Mouse (Mus musculus): ENCODE measurements around the gene Gm5142.

Gene Gm5142

DNA sequence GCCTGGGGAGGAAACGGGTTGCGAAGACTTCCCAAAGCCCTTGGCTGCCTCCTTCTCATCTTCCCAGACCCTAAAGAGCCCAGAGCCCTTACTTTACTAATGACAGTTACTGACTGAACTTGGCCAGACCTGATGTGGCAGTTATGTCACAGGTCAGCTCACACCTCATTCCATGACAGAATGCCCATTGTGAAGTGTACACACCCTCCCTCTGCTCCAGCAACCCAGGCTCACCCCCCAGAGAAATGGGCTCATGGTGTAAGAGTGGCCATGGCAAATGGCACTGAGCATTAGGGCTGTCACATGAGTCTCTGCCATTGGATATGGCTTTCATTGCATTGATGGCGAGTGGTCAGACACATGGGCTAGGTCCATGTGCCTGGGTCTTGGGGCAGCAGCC lies at the start of gene Gm5142:
Gene Gm5142, minus strand, starts transcription at position 101 of the 400 bp plus-strand sequence.
- no peak for DNase-seq (ENCODE audit: inconsistent age in 2 of 2, low spot score in 1 of 2)

DNA sequence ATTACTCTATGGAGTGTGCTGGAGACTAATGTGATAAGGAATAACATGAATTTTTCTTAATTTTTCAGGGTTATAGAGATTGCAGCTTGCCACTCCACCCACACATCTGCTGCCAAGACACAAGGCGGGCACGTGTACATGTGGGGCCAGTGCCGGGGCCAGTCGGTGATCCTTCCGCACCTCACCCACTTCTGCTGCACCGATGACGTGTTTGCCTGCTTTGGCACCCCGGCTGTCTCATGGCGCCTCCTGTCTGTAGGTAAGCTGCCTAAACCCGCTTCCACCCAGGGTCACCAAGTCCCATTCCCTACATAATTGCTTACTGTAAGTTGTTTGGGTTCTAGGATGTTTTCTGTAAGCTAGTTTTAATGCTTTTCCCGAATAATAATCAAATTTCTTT lies 47.7 kb upstream of the Gm5142 start:
- DNase-seq (ENCODE audit: inconsistent age in 2 of 2, low spot score in 1 of 2): no peak

DNA sequence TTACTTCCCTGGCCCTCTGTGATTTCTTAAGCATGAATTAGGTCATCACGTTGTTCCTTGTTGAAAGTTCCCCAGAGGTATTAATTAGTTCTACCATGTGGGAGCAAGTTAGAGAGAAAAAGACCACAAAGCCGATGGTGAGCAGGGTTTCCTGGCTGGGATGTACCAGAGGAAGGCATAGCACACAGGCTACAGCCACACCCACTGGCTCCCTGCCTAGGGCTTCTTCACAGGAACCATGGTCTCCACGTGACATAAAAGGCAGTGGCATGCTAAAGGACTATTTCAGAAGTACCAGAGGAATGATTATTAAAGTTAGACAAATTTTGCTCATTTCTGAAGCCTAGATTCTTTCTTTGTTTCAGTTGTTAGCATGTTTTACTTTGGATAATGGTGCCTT lies 40.7 kb upstream of the Gm5142 start:
- DNase-seq (ENCODE audit: inconsistent age in 2 of 2, low spot score in 1 of 2): no peak

DNA sequence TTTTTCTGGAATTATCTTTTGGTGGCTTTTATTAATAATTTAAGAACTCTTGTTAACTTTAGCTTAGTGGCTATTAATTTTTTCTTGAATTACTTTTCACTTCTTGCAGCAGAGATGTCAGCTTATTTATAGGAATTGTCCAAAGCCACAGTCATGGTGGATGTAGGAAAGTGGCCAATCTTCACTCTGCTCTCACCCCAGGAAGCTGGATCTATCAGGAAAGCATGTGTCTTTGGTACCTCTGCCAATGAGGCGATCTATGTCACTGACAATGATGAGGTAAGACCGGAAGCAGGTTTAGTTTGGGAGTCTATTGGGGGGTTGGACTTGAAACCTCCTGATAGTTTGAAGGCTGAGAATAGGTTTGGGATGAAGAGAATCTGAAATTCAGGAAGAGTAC lies 31.3 kb upstream of the Gm5142 start:
- DNase-seq (ENCODE audit: inconsistent age in 2 of 2, low spot score in 1 of 2): no peak

DNA sequence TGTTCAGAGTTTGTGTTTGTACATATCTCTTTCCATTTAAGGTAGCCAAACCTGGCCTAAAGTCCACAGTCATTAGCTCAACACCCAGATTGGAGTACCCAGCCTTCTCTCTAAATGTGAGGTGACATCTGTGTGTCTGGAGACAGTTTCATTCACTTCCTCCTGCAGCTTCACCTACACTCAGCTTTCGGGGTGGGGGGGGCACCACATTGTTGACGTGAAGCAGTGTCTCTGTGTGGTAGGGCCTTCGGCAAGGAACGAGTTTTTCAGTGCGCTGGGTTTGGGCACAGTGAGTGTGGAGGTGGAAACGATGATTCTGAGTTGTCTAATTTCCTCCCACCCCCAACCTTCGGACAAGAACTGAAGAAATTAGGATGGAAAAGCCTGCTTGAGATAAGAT lies 30.5 kb upstream of the Gm5142 start:
- DNase-seq (ENCODE audit: inconsistent age in 2 of 2, low spot score in 1 of 2): no peak

DNA sequence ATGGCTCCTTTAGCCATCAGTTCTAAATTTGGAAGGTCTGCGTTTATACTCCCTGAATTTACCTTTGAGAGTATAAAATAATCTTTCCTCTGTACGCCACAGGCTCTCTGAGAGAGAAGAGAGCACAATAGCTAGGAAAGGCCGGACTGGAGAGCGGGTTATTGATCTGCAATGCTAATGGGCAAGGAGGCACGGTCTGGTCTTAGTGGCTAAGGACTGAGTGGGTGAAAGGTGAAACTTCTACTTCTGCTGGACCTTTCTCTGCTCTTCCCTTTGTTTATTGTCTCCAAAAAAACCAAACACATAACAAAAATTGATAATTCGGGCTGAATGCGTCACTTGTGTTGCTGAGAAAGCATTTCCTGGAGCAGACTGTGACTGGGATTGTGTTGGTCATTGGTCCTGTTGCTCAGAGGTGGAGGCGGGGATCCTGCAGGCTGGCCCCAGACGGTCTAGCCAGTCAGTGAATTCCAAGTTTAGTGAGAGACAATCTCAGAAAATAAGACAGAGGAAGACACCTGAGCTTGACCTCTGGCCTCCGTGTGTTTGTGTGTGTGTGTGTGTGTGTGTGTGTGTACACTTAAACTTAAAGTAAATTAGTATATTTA lies 27.5 kb upstream of the Gm5142 start:
- no peak for DNase-seq (ENCODE audit: inconsistent age in 2 of 2, low spot score in 1 of 2)

DNA sequence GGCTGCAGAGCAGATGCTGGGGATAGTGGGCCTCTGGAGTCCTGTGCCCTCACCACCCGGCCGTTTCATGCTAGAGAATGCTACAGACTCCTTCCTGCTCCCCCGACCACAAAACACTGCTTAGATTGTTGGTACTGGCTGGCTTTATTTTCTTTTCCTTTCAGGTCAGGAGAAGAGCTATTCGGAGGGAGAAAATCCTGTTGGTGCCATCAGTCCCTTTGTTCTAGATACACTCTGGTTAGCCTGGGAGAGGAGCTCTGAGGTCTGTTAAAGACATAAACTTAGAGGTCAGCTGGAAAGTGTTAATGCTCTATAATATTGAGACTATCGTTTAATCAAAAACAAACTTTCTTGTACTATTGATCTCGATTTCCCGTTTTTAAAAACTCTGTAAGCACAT lies 26.9 kb upstream of the Gm5142 start:
- DNase-seq (ENCODE audit: inconsistent age in 2 of 2, low spot score in 1 of 2): no peak

DNA sequence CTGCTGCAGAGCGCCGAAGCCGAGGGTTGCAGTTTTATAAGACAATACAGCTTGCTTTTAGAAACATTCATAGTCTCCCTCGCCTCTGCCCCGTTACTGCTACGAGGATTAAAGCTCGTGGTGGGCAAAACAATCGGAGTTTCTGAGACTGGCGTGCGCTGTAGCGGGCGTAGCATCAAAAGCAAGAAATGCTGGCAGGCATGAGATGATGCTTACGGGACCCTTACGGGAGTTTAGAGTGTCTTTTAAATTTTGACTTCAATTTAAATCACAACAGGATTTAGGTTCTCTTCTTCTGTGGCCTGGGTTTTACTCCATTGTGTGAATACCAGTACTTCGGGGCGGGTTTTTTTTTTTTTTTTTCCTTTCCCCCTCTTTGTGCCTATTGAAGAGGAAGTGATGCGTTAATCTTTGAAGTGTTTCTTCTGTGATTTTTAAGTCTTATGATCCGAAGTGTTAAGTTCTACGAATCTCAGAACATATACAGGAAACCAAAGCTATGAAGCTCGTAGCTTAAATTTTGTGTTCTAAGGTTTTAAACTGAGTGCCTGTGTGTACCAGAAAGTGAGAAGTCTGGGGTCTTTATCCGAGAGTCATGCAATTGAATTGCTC lies 23.2 kb upstream of the Gm5142 start:
- no peak for DNase-seq (ENCODE audit: inconsistent age in 2 of 2, low spot score in 1 of 2)

DNA sequence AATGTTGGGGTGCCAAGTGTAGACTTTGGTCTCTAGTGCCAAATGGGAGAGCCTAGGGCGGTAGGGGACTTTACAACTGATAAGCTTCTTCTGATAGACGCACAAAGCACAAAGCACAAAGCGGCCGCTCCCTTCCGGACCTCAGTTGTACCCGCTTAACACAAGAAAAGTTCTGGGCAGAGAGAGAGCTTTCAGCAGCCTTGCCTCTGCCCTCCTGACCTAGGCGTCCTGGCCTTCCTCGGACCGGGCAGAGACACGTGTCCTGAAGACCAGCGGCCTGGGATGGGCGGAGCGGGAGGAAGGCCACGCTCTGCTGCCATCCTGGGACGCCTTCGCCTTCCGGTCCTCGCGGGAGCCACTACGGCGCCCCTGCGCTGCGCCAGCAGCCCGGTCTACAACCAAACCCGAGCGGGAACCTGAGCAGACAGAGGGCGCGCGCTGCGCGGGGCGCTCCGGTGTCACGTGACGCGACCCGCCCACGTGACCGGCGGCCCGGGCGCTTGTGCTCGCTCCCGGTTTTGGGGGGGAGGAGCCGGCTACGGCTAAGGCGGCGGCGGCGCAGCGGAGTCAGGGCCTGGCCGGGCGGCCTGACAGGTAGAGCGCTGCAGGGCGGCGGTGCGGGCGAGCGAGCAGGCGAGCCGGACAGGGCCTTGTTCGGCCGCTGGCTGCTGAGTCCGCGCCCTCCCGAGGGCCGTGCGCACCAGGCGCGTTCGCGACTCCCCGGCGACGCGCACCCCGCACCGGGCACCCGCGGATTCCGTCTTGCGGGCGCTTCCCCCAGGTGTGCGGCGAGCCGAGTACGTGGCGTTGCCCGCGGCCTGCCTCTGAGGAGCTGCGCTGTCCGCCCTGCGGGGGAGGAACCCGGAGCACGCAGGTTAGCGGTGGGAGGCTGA lies 22.4 kb upstream of the Gm5142 start, which contains the start of gene Rcbtb1:
Gene Rcbtb1, plus strand, starts transcription at position 499 of the 893 bp plus-strand sequence.
- DNase-seq (ENCODE audit: inconsistent age in 2 of 2, low spot score in 1 of 2): peak; percentile 96 to 98

DNA sequence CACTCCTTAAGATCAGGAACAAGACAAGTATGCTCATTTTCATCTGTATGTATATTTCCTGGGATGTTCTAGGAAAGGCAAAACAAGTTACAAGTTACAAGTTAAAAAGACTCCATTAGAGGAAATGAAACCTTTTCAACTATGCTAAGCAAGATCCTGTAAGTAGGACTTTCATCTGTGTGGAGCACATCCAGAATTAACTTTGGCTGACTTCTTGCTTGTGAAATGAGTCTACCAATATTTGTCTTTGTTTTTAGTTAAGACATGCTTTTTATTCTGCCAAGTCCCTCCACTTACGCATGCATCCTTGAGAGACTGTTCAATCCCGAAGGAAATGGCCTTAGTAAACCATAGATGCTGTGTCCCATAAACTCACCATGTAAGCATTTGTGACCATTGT lies 7.6 kb upstream of the Gm5142 start:
- DNase-seq (ENCODE audit: inconsistent age in 2 of 2, low spot score in 1 of 2): no peak

DNA sequence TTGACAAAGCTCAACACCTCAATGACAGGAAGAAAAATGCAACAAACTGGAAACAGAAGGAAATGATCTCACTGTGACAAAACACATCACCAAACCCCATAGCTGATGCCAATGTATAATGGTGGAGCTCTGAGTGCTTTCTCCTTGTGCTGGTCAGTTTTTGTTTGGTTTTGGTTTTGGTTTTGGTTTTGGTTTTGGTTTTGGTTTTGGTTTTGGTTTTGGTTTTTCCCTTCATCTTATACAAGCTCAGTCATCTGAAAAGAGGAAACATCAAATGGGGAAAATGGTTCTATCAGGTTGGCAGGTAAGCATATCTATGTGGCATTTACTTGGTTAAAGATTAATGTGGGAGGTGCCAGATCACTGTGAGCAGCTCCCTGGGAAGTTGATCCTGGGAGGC lies 7.0 kb upstream of the Gm5142 start:
- no peak for DNase-seq (ENCODE audit: inconsistent age in 2 of 2, low spot score in 1 of 2)

DNA sequence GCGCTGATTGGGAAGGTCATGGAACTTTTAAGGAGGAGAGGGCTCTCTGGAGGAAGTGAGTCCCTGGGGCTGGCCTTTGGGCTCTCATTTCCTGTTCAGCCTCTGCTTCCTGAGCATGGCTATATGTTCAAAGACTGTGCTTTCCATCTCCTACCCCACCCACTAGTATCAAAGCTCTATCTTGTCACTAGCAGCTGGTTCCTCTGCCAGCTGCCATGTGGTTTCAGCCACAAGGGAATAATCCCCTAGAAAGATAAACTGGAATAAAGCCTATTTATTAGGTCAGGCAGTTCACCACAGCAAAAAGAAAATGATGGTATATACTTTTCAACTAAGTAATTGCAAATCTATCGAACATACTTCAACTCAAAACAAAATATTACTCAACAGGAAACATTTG lies 4.2 kb upstream of the Gm5142 start:
- DNase-seq (ENCODE audit: inconsistent age in 2 of 2, low spot score in 1 of 2): no peak

DNA sequence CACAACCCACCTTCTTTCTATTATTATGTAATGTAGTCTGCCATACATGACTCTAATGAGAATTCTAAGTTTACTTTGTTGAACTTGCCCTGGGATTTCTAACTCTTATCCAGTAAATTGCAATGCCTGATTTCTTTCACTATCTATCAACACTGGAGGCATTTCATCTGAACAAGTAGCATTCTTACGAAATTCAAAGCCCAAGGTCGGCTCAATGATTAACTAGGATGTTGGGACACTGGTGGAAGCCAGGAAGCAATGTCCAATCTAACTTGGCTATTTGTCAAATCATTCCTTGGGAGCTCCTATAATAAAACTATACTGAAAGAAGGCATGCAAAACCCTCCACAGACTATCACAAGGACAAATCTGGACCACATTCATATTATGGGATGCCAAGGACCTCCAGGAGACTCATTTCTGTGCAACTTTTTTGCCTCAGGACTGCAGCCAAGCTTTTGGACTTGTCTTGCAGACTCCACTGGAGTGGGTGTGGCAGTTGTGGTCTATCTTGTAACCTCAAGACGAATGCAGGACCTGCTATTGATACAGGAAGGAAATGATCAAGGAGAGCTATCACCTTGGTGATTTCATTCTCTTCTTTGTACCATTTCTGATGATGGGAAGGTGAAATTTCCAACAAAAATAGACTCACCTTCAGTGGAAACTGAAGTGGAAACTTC lies 21.4 kb downstream of the Gm5142 start:
- DNase-seq (ENCODE audit: inconsistent age in 2 of 2, low spot score in 1 of 2): peak; percentile 16 to 87

DNA sequence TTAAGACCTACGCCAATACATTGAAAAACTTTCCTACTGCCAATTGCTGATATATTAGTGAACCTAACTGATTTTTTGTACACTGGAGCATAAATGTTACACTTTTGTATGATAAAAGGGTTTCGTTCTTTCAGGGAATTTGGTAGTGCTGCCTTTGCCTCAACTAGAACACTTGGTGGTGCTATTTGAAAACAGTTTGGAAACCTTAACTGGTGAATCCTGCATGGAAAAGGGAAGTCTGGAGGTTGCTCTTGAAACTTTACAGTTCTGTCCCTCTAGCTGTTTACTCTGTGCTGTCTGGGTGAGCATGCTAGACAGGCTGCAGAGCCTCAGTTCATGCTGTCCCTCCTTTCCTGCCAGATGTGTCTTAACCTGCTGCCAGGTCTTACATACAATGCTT lies 23.0 kb downstream of the Gm5142 start:
- DNase-seq (ENCODE audit: inconsistent age in 2 of 2, low spot score in 1 of 2): peak in 1 of 2 experiments; percentile 64

DNA sequence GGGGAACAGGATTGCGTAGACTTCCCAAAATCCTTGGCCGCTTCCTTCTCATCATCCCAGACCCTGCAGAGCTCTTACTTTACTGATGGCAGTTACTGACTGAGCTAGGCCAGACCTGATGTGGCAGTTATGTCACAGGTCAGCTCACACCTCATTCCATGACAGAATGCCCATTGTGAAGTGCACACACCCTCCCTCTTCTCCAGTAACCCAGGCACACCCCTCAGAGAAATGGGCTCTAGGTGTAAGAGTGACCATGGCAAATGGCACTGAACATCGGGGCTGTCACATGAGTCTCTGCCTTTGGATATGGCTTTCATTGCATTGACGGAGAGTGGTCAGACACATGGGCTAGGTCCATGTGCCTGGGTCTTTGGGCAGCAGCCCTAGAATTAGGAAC lies 35.8 kb downstream of the Gm5142 start, which contains the start of gene 1700129C05Rik:
Gene 1700129C05Rik, minus strand, starts transcription at position 101 of the 400 bp plus-strand sequence.
- no peak for DNase-seq (ENCODE audit: inconsistent age in 2 of 2, low spot score in 1 of 2)

DNA sequence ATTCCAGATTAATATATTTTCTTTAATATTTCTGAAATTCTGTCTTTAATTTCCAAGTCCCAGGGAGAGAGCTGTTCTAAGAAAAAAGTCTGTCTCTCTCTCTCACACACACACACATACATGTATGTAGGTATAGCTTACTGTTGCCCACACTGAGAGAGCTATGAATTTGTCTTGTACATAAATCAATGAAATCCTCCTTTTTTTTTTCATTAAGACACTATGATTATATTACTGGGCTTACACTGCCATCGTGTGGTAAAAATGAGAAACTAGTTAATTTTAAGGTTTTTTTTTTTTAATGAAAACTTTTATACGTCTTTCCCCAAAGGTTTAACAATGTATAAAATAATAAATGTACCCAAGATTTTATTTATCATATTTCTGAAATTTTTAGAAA lies 64.3 kb downstream of the Gm5142 start:
- DNase-seq (ENCODE audit: inconsistent age in 2 of 2, low spot score in 1 of 2): peak in 1 of 2 experiments; percentile 28

Data from adrenal gland, adult (tissue).